Mouse (Mus musculus): ENCODE measurements at regions not wholly inside any gene's neighbourhood (a gene's known extent, or its start where the extent isn't known, plus 50 kb on each side); places are given as distances from the start of the nearest gene placed in this dataset.
"Not testable (repeated sequence)": the region's sequence is repeated elsewhere in the genome, so short reads cannot be mapped to it uniquely, and the experiment has no call there.

- DNase-seq (ENCODE audit: low read depth, low spot score) = no peak
Observed at GRCm38 (mm10) chr12:71714606-71715005, 116.3 kb upstream of the Daam1 start.

- not testable (repeated sequence) for DNase-seq (ENCODE audit: low read depth, low spot score)
Observed at GRCm38 (mm10) chr12:71718412-71718811, 112.5 kb upstream of the Daam1 start.

GRCm38 (mm10) chr12:71718911-71719310 lies 112.0 kb upstream of the Daam1 start:
- DNase-seq (ENCODE audit: low read depth, low spot score) = no peak

- no peak for DNase-seq (ENCODE audit: low read depth, low spot score)
Observed at GRCm38 (mm10) chr12:71725140-71725539, 105.7 kb upstream of the Daam1 start.

- peak; percentile 45 for DNase-seq (ENCODE audit: low read depth, low spot score)
Observed at GRCm38 (mm10) chr12:71725713-71726336, 105.1 kb upstream of the Daam1 start.

GRCm38 (mm10) chr12:71743345-71743744 lies 87.5 kb upstream of the Daam1 start:
- no peak for DNase-seq (ENCODE audit: low read depth, low spot score)

- no peak for DNase-seq (ENCODE audit: low read depth, low spot score)
Observed at GRCm38 (mm10) chr12:71746011-71746410, 84.9 kb upstream of the Daam1 start.

- DNase-seq (ENCODE audit: low read depth, low spot score) = no peak
Observed at GRCm38 (mm10) chr12:71747386-71747785, 83.5 kb upstream of the Daam1 start.

- peak; percentile 65 for DNase-seq (ENCODE audit: low read depth, low spot score)
Observed at GRCm38 (mm10) chr12:71747831-71748368, 83.0 kb upstream of the Daam1 start.

- DNase-seq (ENCODE audit: low read depth, low spot score) = peak; percentile 76
Observed at GRCm38 (mm10) chr12:71748731-71749130, 82.1 kb upstream of the Daam1 start.

- DNase-seq (ENCODE audit: low read depth, low spot score) = no peak
Observed at GRCm38 (mm10) chr12:71749668-71750067, 81.2 kb upstream of the Daam1 start.

- DNase-seq (ENCODE audit: low read depth, low spot score) = no peak
Observed at GRCm38 (mm10) chr12:71752741-71753260, 78.1 kb upstream of the Daam1 start.

- no peak for DNase-seq (ENCODE audit: low read depth, low spot score)
Observed at GRCm38 (mm10) chr12:71753276-71753675, 77.6 kb upstream of the Daam1 start.

- no peak for DNase-seq (ENCODE audit: low read depth, low spot score)
Observed at GRCm38 (mm10) chr12:71763194-71763593, 67.7 kb upstream of the Daam1 start.

- no peak for DNase-seq (ENCODE audit: low read depth, low spot score)
Observed at GRCm38 (mm10) chr12:71766086-71766485, 64.8 kb upstream of the Daam1 start.

- no peak for DNase-seq (ENCODE audit: low read depth, low spot score)
Observed at GRCm38 (mm10) chr12:71766636-71767035, 64.2 kb upstream of the Daam1 start.

- no peak for DNase-seq (ENCODE audit: low read depth, low spot score)
Observed at GRCm38 (mm10) chr12:71767896-71768295, 63.0 kb upstream of the Daam1 start.

- peak; percentile 38 for DNase-seq (ENCODE audit: low read depth, low spot score)
Observed at GRCm38 (mm10) chr12:71768471-71768870, 62.4 kb upstream of the Daam1 start.

GRCm38 (mm10) chr12:71768890-71769289 lies 62.0 kb upstream of the Daam1 start:
- DNase-seq (ENCODE audit: low read depth, low spot score) = no peak

- no peak for DNase-seq (ENCODE audit: low read depth, low spot score)
Observed at GRCm38 (mm10) chr12:71769302-71769701, 61.6 kb upstream of the Daam1 start.

GRCm38 (mm10) chr12:71773891-71774290 lies 57.0 kb upstream of the Daam1 start:
- DNase-seq (ENCODE audit: low read depth, low spot score) = no peak

GRCm38 (mm10) chr12:71775126-71775525 lies 55.8 kb upstream of the Daam1 start:
- no peak for DNase-seq (ENCODE audit: low read depth, low spot score)

- no peak for DNase-seq (ENCODE audit: low read depth, low spot score)
Observed at GRCm38 (mm10) chr12:71778137-71778536, 52.7 kb upstream of the Daam1 start.

Measured in skeletal muscle tissue, adult 2 months (tissue).